Comparison of ENCODE assay signal across 8 mouse cellular contexts in genomic region chr11:117115346-117116219, GRCm38 (mm10). TPM values are rescaled to one million over a fixed set of nuclear protein-coding genes. Genes with fewer than 3 reads are reported as not detected.
DNase-seq lines count a peak whose midpoint lies in the region; ATAC-seq and TF ChIP-seq lines count a peak whose summit lies in the region.

No protein-coding gene starts in this region.

- peaks cover 17% of the 10 kb centered on the region for H3K4me1 ChIP-seq in testis, adult 2 months (ENCODE audit: control insufficient read depth, insufficient read depth, low read length)
- peaks cover 8% of the 10 kb centered on the region; the same call in 1 of the 2 replicates for H3K4me1 ChIP-seq in forebrain, embryonic 11.5 days (replicated peaks; ENCODE audit: control insufficient read depth, insufficient read depth, low read length)
- H3K4me1 ChIP-seq in hindbrain, embryonic 16.5 days (ENCODE audit: control insufficient read depth, insufficient read depth, low read depth, low read length): peaks cover 47% of the 10 kb centered on the region
- H3K4me1 ChIP-seq in liver, embryonic 16.5 days (ENCODE audit: control insufficient read depth, low read depth, low read length): peaks cover 48% of the 10 kb centered on the region

- peak; percentile 81 for ATAC-seq in forebrain, embryonic 11.5 days (replicated peaks; ENCODE audit: low FRiP score)
- peak; percentile 69 for ATAC-seq in hindbrain, embryonic 16.5 days
- ATAC-seq in liver, embryonic 16.5 days (ENCODE audit: low read depth): peak; percentile 4

- peak overlapping the region; percentile 78 for H3K4me3 ChIP-seq in testis, adult 2 months (ENCODE audit: control insufficient read depth, low read depth, low read length)
- peak overlapping the region; percentile 82 for H3K4me3 ChIP-seq in forebrain, embryonic 11.5 days (ENCODE audit: low read depth, low read length)
- peak overlapping the region; percentile 76 for H3K4me3 ChIP-seq in hindbrain, embryonic 16.5 days (ENCODE audit: low read length)
- H3K4me3 ChIP-seq in liver, embryonic 16.5 days (ENCODE audit: low read depth, low read length): peak overlapping the region; percentile 83

- H3K9me3 ChIP-seq in forebrain, embryonic 11.5 days (ENCODE audit: control insufficient read depth, low read length): no peaks in the 10 kb centered on the region
- no peaks in the 10 kb centered on the region for H3K9me3 ChIP-seq in hindbrain, embryonic 16.5 days (ENCODE audit: control insufficient read depth, low read length)
- H3K9me3 ChIP-seq in liver, embryonic 16.5 days (replicated peaks; ENCODE audit: control insufficient read depth, low read length): no peaks in the 10 kb centered on the region

- TF ChIP-seq CTCF in testis, adult 2 months (IDR thresholded peaks at IDR 0.05; ENCODE audit: control insufficient read depth, insufficient read depth, insufficient replicate concordance, low read depth, low read length): no peak

- DNase-seq in testis, postnatal 14 days (ENCODE audit: low spot score): no peak
- DNase-seq in c-Kit-negative CD71-positive TER-119-positive erythroid progenitor cells, embryonic 14.5 days (ENCODE audit: low read depth, low spot score): peak; percentile 47
- no peak for DNase-seq in forebrain, embryonic 11.5 days (ENCODE audit: low spot score)
- DNase-seq in skeletal muscle tissue, adult 2 months (ENCODE audit: low read depth, low spot score): peak; percentile 62
- no peak for DNase-seq in ovary, adult 18-20 months (ENCODE audit: low spot score)

- H3K27me3 ChIP-seq in testis, adult 2 months (ENCODE audit: control insufficient read depth, insufficient read depth, low read length): no peaks in the 10 kb centered on the region
- H3K27me3 ChIP-seq in forebrain, embryonic 11.5 days (ENCODE audit: control insufficient read depth, insufficient read depth, low read length): no peaks in the 10 kb centered on the region
- H3K27me3 ChIP-seq in hindbrain, embryonic 16.5 days (replicated peaks; ENCODE audit: control insufficient read depth, insufficient read depth, low read length): no peaks in the 10 kb centered on the region
- H3K27me3 ChIP-seq in liver, embryonic 16.5 days (ENCODE audit: control insufficient read depth, insufficient read depth, low read depth, low read length): no peaks in the 10 kb centered on the region

- H3K27ac ChIP-seq in testis, adult 2 months (ENCODE audit: control insufficient read depth, insufficient read depth, low read depth, low read length): peak overlapping the region; percentile 33
- peak overlapping the region; percentile 69 for H3K27ac ChIP-seq in forebrain, embryonic 11.5 days (ENCODE audit: low read depth, low read length)
- peak overlapping the region; percentile 93 for H3K27ac ChIP-seq in hindbrain, embryonic 16.5 days (ENCODE audit: low read depth, low read length)
- peak overlapping the region; percentile 100 for H3K27ac ChIP-seq in liver, embryonic 16.5 days (ENCODE audit: low read length)

- no peaks in the 10 kb centered on the region for H3K36me3 ChIP-seq in testis, adult 2 months (ENCODE audit: control insufficient read depth, insufficient read depth, low read length)
- no peaks in the 10 kb centered on the region for H3K36me3 ChIP-seq in forebrain, embryonic 11.5 days (ENCODE audit: control insufficient read depth, insufficient read depth, low read length)
- no peaks in the 10 kb centered on the region for H3K36me3 ChIP-seq in hindbrain, embryonic 16.5 days (ENCODE audit: control insufficient read depth, insufficient read depth, low read length)
- H3K36me3 ChIP-seq in liver, embryonic 16.5 days (ENCODE audit: control insufficient read depth, insufficient read depth): peaks cover 9% of the 10 kb centered on the region

- 1% methylated on average over 52 of the region's 54 CpGs for WGBS in forebrain, embryonic 11.5 days
- under 1% methylated on average over 43 of the region's 54 CpGs for WGBS in hindbrain, embryonic 16.5 days
- 2% methylated on average over 52 of the region's 54 CpGs for WGBS in liver, embryonic 16.5 days (ENCODE audit: insufficient replicate concordance)

- TF ChIP-seq POLR2A in testis, adult 2 months (IDR thresholded peaks at IDR 0.05; ENCODE audit: control insufficient read depth, low read depth, low read length): no peak

- peak overlapping the region; percentile 82 for H3K9ac ChIP-seq in forebrain, embryonic 11.5 days (ENCODE audit: low read length)
- H3K9ac ChIP-seq in hindbrain, embryonic 16.5 days (ENCODE audit: low read depth, low read length): peak overlapping the region; percentile 86
- peak overlapping the region; percentile 92 for H3K9ac ChIP-seq in liver, embryonic 16.5 days (ENCODE audit: low read depth, low read length)

- peak overlapping the region; percentile 78 for H3K4me2 ChIP-seq in forebrain, embryonic 11.5 days (ENCODE audit: low read depth, low read length, severe bottlenecking)
- peak overlapping the region; percentile 65 for H3K4me2 ChIP-seq in hindbrain, embryonic 16.5 days (ENCODE audit: low read length)
- H3K4me2 ChIP-seq in liver, embryonic 16.5 days (ENCODE audit: low read depth, low read length): peak overlapping the region; percentile 65

RNA-seq across cellular contexts. Expression of gene Sec14l1, which starts 0.6 kb away (rescaled TPM):
- 133 and 153 TPM in 2 replicates for polyA plus RNA-seq in testis, adult 2 months (2012; rRNA removed)
- polyA plus RNA-seq in forebrain, embryonic 11.5 days (2014; fragmentation: Nextera tagmentation; extraction: Ambion mirVana): 36.8 and 40.6 TPM in 2 replicates
- polyA plus RNA-seq in hindbrain, embryonic 16.5 days (2015; fragmentation: Nextera tagmentation; extraction: Ambion mirVana): 53.9 and 63.4 TPM in 2 replicates
- polyA plus RNA-seq in liver, embryonic 16.5 days (2015; fragmentation: Nextera tagmentation; extraction: Ambion mirVana): 18.4 and 19.3 TPM in 2 replicates

Comparison
In these comparisons a context has a peak if more than half of its experiments do, and no peak if none do; other contexts are left out.
1. H3K27ac ChIP-seq: peak in every context shown above with its lines; median percentile 100 in liver, embryonic 16.5 days; 93 in hindbrain, embryonic 16.5 days; 69 in forebrain, embryonic 11.5 days; 33 in testis, adult 2 months.
2. DNase-seq: peak in c-Kit-negative CD71-positive TER-119-positive erythroid progenitor cells, embryonic 14.5 days (single experiment) and skeletal muscle tissue, adult 2 months (single experiment); none in testis, postnatal 14 days (single experiment), forebrain, embryonic 11.5 days (single experiment) and ovary, adult 18-20 months (single experiment).
3. ATAC-seq: peak in every context shown above with its lines; median percentile 81 in forebrain, embryonic 11.5 days; 69 in hindbrain, embryonic 16.5 days; 4 in liver, embryonic 16.5 days.
4. Peak in every context shown above with its lines, with median percentiles within 50 percentile points of each other: H3K4me3 ChIP-seq, H3K4me2 ChIP-seq and H3K9ac ChIP-seq.